Mouse (Mus musculus) neural tube, embryonic 13.5 days (tissue): Measurements from ENCODE around the gene Vkorc1l1. TPM values are rescaled to one million over a fixed set of nuclear protein-coding genes. Genes with fewer than 3 reads are reported as not detected.

Source experiments
- ATAC-seq: fragments of 200-750 bp; cut with Nextera tagmentation; 2 replicates; pipeline ENCODE4 v1.8.0; 2017; ENCODE audit warnings: low read depth, mild to moderate bottlenecking, moderate TSS enrichment, moderate library complexity
- H3K27ac ChIP-seq: fragments of 300-500 bp; sonication (generic); replicated peaks from 2 replicates; pipeline ENCODE4 v1.5.1; 2015; ENCODE audit warnings: moderate library complexity, mild to moderate bottlenecking, inconsistent platforms
- H3K27me3 ChIP-seq: fragments of 300-500 bp; sonication (generic); 2 replicates; pipeline ENCODE4 v1.6.1; 2015; ENCODE audit warnings: mild to moderate bottlenecking, inconsistent platforms
- H3K36me3 ChIP-seq: fragments of 300-500 bp; sonication (generic); 2 replicates; pipeline ENCODE4 v1.6.1; 2015; ENCODE audit warnings: mild to moderate bottlenecking, inconsistent platforms
- H3K4me1 ChIP-seq: fragments of 300-500 bp; sonication (generic); replicated peaks from 2 replicates; pipeline ENCODE4 v1.6.1; 2015; ENCODE audit warnings: inconsistent platforms
- H3K4me2 ChIP-seq: fragments of 300-500 bp; sonication (generic); 2 replicates; pipeline ENCODE4 v1.6.1; 2015; ENCODE audit warnings: inconsistent platforms, mild to moderate bottlenecking, moderate library complexity
- H3K4me3 ChIP-seq: fragments of 300-500 bp; sonication (generic); 2 replicates; pipeline ENCODE4 v1.5.1; 2015; ENCODE audit warnings: mild to moderate bottlenecking, inconsistent platforms
- H3K9ac ChIP-seq: fragments of 300-500 bp; sonication (generic); 2 replicates; pipeline ENCODE4 v1.6.1; 2015; ENCODE audit warnings: moderate library complexity, mild to moderate bottlenecking, inconsistent platforms
- H3K9me3 ChIP-seq: fragments of 300-500 bp; sonication (generic); 2 replicates; pipeline ENCODE4 v1.6.1; 2016; ENCODE audit warnings: inconsistent platforms
- WGBS: fragments of 180-500 bp; shearing (Covaris S2); methylation state at CpG from one replicate; pipeline ENCODE4 v1.1.7; 2015; 5-methylcytosine and 5-hydroxymethylcytosine counted together
- polyA plus RNA-seq: library from polyadenylated mRNA; unstranded; fragments of >200 nt; fragmentation: Nextera tagmentation; extraction: Ambion mirVana; gene quantifications from 2 replicates; pipeline ENCODE4 v1.2.1, GENCODE M21; 2015

Gene Vkorc1l1
- polyA plus RNA-seq, 1 experiment from 2014 or later = 29.8 TPM

DNA sequence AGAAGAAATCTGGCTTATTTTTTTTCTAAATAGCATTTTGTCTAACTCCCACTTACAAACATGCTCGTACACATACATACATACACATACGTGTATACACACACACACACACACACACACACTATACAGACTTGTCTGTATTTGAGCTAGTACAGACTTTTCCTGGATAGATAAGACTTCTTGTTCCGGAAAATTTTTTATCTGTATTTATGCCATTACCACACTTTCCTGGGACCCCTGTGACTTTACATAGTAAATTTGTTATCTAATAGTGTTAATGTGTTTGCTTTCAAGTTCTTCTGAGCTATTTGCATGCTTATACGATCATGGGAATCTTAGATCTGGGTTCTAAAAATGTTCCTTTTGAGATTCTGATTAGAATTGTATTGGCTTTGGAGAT lies 10.4 kb downstream of the Vkorc1l1 start:
- no peak for ATAC-seq
- Histone ChIP-seq H3K4me1 (no peaks in the 10 kb centered on the region), H3K4me2 (no peak overlapping the region), H3K9me3 (no peaks in the 10 kb centered on the region), H3K27ac (no peak overlapping the region), H3K27me3 (no peaks in the 10 kb centered on the region), H3K4me3 (no peak overlapping the region), H3K9ac (no peak overlapping the region), H3K36me3 (no peaks in the 10 kb centered on the region)
- 98% methylated on average over 4 of the region's 4 CpGs for WGBS

DNA sequence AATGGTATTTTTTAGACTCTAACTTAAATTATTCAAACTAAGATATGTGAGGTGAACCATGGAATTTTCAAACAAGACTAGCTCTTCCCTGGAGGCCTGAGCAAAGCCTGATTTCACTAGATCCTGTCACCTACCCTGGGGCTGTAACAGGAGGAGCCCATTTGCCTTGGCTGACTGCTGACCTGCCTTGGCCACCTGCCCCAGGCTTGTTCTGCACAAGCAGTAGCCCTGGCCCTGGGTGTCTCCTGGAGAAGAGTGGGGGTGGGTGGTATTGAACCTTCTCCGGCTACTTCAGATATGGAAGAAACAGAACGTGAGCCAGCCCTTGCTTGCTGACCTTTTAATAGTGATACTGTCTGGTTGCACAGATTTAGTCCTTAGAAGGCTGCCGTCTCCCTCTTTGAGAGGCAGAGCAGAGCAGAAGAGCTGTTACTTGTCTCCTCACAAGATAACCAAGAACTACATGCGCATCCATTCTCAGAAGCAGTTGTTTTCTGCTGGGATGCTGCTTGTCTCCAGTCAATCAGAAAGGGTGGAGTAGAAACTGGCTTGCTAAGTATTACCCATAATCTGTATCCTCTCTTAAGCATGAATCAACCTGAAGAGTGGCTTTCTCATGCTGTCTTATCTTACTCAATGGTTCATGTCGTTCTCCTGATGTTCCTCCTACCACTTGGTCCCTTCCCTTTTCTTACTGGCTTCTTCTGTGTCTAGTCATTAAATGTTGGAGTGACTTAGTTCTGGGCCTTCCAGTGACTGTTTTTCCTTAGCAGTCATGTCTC lies 12.9 kb downstream of the Vkorc1l1 start:
- no peak overlapping the region for H3K4me2 ChIP-seq
- H3K4me1 ChIP-seq = no peaks in the 10 kb centered on the region
- WGBS = 86% methylated on average over 5 of the region's 5 CpGs
- no peak overlapping the region for H3K4me3 ChIP-seq
- ATAC-seq = no peak
- H3K9ac ChIP-seq = no peak overlapping the region
- H3K36me3 ChIP-seq = no peaks in the 10 kb centered on the region
- H3K27ac ChIP-seq = no peak overlapping the region
- no peaks in the 10 kb centered on the region for H3K9me3 ChIP-seq
- no peaks in the 10 kb centered on the region for H3K27me3 ChIP-seq

DNA sequence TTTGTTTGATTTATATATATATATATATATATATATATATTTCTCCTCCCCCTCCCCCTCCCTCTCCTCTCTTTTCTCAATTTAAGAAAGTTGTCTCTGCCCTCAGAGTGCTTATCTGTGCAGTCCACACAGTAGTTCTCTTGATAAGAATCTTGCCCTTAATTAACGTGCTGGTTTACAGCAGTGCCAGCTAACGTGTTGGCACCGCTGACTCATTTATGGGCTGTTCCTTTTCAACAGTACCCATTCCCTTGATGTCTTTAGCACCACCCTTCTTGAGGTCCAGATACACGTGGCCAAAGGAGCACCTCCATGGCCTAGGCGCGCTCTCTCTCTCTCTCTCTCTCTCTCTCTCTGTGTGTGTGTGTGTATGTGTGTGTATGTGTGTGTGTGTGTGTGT lies 14.0 kb downstream of the Vkorc1l1 start:
- no peaks in the 10 kb centered on the region for H3K4me1 ChIP-seq
- no peak overlapping the region for H3K27ac ChIP-seq

DNA sequence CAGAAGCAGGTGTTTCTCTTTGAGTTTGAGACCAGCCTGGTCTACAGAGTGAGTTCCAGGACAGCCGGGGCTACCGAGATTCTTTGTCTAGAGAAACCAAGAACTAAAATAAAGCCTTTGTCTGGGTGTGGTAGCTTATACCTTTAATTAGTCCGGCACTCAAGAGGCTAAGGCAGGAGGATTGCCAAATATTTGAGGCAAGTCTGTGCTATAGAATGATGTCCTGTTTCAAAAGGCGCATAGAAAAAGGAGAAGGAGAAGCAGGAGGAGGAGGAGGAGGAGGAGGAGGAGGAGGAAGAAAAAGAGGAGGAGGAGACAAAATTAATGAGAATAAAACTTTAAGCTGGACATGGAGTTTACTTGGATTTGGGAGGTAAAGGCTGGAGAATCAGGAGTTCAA lies 21.5 kb downstream of the Vkorc1l1 start:
- 79% methylated on average over 4 of the region's 4 CpGs for WGBS

More for the DNA sequence above, 14.0 kb downstream of the Vkorc1l1 start:
- H3K4me2 ChIP-seq = no peak overlapping the region
- H3K36me3 ChIP-seq = no peaks in the 10 kb centered on the region
- H3K4me3 ChIP-seq = no peak overlapping the region
- no peaks in the 10 kb centered on the region for H3K27me3 ChIP-seq
- H3K9me3 ChIP-seq = no peaks in the 10 kb centered on the region
- no peak for ATAC-seq
- H3K9ac ChIP-seq = no peak overlapping the region
- WGBS = 91% methylated on average over 6 of the region's 6 CpGs

DNA sequence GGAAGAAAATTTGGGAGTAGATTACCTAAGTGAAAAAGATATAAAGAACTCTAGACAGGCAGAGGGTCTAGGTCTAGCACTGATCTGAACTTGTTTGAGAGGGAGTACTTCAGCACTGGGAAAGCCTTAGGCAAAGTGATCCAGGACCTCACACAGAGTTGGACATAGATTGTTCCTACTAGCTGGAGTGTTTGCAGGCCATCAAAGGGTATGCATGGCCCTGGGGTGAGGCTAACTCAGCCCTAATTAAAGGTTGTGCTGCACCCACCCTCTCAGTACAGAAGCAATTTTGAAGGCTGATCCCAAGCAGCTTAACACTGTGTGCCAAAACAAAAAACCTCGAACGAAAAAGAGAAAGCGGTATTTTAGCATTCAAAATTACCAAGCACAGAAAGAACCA lies 24.7 kb downstream of the Vkorc1l1 start:
- Histone ChIP-seq H3K27me3 (no peaks in the 10 kb centered on the region), H3K9me3 (no peaks in the 10 kb centered on the region), H3K4me3 (no peak overlapping the region), H3K36me3 (0 out of 2 replicates have a peak, but pooled peaks cover 1% of the 10 kb centered on the region), H3K4me1 (no peaks in the 10 kb centered on the region), H3K9ac (no peak overlapping the region), H3K27ac (no peak overlapping the region), H3K4me2 (no peak overlapping the region)
- WGBS = 93% methylated on average over 3 of the region's 3 CpGs
- ATAC-seq = no peak

More for the DNA sequence above, 21.5 kb downstream of the Vkorc1l1 start:
- H3K4me1 ChIP-seq = no peaks in the 10 kb centered on the region
- no peak overlapping the region for H3K4me2 ChIP-seq
- H3K27ac ChIP-seq = no peak overlapping the region
- H3K9ac ChIP-seq = no peak overlapping the region
- no peaks in the 10 kb centered on the region for H3K36me3 ChIP-seq
- no peaks in the 10 kb centered on the region for H3K9me3 ChIP-seq
- no peak for ATAC-seq
- no peak overlapping the region for H3K4me3 ChIP-seq
- H3K27me3 ChIP-seq = no peaks in the 10 kb centered on the region

DNA sequence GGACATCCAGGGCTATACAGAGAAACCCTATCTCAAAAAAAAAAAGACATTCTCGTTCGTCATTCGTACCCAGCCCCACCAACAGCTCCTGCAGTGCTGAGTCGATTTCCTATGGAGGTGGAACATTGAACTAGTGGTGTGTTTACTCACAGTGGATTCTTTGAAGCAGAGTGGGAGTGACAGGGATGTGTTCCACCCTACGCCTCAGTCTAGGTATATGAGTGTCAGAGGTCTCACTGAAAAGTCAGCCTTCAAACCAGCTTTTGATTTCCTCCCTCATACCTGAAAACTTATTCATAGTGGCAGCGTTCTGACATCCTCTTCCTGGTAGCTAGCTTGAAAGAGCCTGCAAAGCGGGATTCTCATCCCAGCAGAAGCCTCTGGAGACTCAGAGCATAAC lies 26.6 kb downstream of the Vkorc1l1 start:
- H3K9me3 ChIP-seq = no peaks in the 10 kb centered on the region

DNA sequence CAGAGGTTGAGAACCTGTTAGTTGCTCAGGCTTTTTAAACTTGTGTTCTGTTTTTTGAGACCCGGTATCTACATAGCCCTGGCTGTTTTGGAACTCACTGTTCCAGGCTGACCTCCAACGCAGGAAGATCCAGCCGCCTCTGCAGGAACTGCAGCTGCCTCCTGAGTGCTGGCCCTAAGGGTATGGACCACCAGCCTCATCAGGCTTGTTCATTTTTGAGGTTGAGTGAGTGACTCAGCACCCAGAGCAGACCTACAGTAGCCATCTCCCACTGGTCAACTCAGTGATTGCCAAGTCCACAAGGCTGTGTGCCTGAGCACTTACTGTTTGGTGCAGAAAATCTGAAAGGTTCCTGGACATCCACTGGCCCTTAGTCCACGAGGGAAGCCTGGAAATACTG lies 29.7 kb downstream of the Vkorc1l1 start:
- H3K9ac ChIP-seq = no peak overlapping the region
- no peaks in the 10 kb centered on the region for H3K4me1 ChIP-seq
- WGBS = 88% methylated on average over 4 of the region's 4 CpGs
- H3K27me3 ChIP-seq = no peaks in the 10 kb centered on the region
- no peaks in the 10 kb centered on the region for H3K9me3 ChIP-seq
- ATAC-seq = no peak
- no peak overlapping the region for H3K27ac ChIP-seq
- no peak overlapping the region for H3K4me3 ChIP-seq
- H3K4me2 ChIP-seq = no peak overlapping the region
- peaks cover 15% of the 10 kb centered on the region; the same call in 1 of the 2 replicates for H3K36me3 ChIP-seq

More for the DNA sequence above, 26.6 kb downstream of the Vkorc1l1 start:
- no peak overlapping the region for H3K4me2 ChIP-seq
- WGBS = 85% methylated on average over 7 of the region's 7 CpGs
- peaks cover 9% of the 10 kb centered on the region; the same call in 1 of the 2 replicates for H3K36me3 ChIP-seq
- H3K4me3 ChIP-seq = no peak overlapping the region
- no peak for ATAC-seq
- H3K9ac ChIP-seq = no peak overlapping the region
- H3K27me3 ChIP-seq = no peaks in the 10 kb centered on the region
- H3K4me1 ChIP-seq = no peaks in the 10 kb centered on the region
- H3K27ac ChIP-seq = no peak overlapping the region

DNA sequence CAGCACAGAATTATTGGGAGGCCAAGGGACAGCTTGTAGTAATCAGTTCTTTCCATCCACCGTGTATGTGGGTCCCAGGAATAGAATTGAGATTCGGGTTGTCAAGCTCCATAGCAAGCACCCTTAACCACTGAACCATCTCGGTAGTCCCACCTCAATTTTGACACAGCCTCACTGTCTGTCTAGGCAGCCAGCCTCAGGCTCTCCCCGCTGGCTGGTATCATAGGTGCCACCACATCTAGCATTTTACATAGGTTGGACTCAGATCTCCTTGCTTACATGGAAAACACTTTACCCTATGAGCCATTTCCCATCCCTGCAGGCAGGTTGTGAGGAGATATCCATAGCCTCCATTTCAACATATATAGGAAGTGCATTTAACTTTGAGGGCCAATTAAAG lies 32.6 kb downstream of the Vkorc1l1 start:
- 91% methylated on average over 4 of the region's 4 CpGs for WGBS
- 0 out of 2 replicates have a peak, but pooled peaks cover 1% of the 10 kb centered on the region for H3K4me1 ChIP-seq
- H3K27me3 ChIP-seq = no peaks in the 10 kb centered on the region
- H3K27ac ChIP-seq = no peak overlapping the region
- H3K9ac ChIP-seq = no peak overlapping the region
- no peak overlapping the region for H3K4me2 ChIP-seq
- H3K9me3 ChIP-seq = no peaks in the 10 kb centered on the region
- ATAC-seq = no peak
- H3K36me3 ChIP-seq = peaks cover 15% of the 10 kb centered on the region; the same call in 1 of the 2 replicates
- no peak overlapping the region for H3K4me3 ChIP-seq

DNA sequence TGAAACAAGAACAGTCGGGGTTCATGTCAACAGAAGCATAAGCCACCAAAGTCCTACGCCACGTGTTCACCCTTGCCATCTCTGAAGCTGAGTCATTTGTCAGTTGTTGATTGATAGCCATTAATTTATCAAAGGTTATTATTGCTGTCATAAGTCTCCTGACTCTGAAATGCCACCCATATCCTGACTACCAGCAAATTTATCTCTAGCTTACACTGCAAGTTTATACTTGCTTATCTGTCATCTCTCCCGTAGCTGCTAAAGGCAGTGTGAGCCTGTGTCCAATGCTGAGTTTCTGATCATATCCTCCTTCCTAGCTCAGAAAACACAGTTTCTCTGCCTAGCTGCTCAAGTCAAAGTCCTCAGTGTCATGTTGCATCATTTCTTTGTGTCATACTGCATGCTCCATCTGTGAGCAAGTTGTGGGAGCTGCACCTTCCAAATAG lies 33.1 kb downstream of the Vkorc1l1 start:
- WGBS = 88% methylated on average over 4 of the region's 4 CpGs
- no peak for ATAC-seq
- no peaks in the 10 kb centered on the region for H3K27me3 ChIP-seq
- peaks cover 15% of the 10 kb centered on the region; the same call in 1 of the 2 replicates for H3K36me3 ChIP-seq
- no peak overlapping the region for H3K4me3 ChIP-seq
- H3K9me3 ChIP-seq = no peaks in the 10 kb centered on the region
- peaks cover 6% of the 10 kb centered on the region; the same call in 1 of the 2 replicates for H3K4me1 ChIP-seq
- no peak overlapping the region for H3K9ac ChIP-seq
- no peak overlapping the region for H3K27ac ChIP-seq
- H3K4me2 ChIP-seq = no peak overlapping the region

DNA sequence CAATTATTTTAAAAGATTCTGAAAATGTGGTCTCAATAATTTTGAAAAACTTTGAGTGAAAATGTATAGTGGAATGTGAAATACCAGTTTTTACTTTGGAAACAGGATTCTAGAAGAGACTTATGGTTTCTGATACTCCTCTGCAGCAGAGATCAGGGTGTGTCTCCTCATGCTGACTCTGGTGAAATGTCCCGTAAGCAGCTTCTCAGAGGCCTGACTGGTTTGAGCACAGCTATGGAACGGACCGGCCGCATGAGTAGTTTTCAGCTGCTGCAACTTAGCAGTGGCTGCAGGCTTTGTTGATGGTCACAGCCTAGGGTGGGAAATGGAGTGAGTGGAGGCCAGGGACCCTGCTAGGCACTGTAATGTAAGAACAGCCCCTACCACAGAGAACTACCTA lies 36.0 kb downstream of the Vkorc1l1 start:
- peaks cover 8% of the 10 kb centered on the region; the same call in 1 of the 2 replicates for H3K4me1 ChIP-seq
- H3K4me3 ChIP-seq = no peak overlapping the region
- no peak overlapping the region for H3K4me2 ChIP-seq
- H3K27me3 ChIP-seq = no peaks in the 10 kb centered on the region
- WGBS = 82% methylated on average over 4 of the region's 4 CpGs
- no peaks in the 10 kb centered on the region for H3K9me3 ChIP-seq
- no peak overlapping the region for H3K9ac ChIP-seq
- ATAC-seq = no peak
- peaks cover 6% of the 10 kb centered on the region; the same call in 1 of the 2 replicates for H3K36me3 ChIP-seq
- H3K27ac ChIP-seq = no peak overlapping the region

DNA sequence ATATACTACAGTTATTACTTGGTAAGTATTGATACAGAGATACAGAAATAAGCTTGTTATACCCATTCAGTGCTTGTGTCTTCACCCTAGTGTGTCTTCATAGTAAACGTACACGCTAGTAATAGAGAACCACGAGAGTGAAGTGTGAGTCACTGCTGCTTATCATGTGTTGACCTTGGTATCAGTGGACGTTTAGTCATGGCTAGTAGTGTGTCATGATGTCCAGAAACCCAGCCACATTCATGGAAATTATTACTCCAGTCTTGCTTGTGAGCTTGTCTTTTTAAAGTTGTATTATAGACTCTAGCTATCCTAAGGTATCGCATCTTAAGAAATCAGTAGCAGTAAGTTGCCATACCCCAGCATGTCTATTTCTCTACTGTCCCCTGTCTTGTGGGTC lies 36.8 kb downstream of the Vkorc1l1 start:
- WGBS = 91% methylated on average over 5 of the region's 5 CpGs
- no peak for ATAC-seq
- H3K4me1 ChIP-seq = peaks cover 8% of the 10 kb centered on the region; the same call in 1 of the 2 replicates
- H3K27me3 ChIP-seq = no peaks in the 10 kb centered on the region
- no peak overlapping the region for H3K27ac ChIP-seq
- no peaks in the 10 kb centered on the region for H3K9me3 ChIP-seq
- peaks cover 14% of the 10 kb centered on the region; the same call in 1 of the 2 replicates for H3K36me3 ChIP-seq
- no peak overlapping the region for H3K9ac ChIP-seq
- no peak overlapping the region for H3K4me3 ChIP-seq
- no peak overlapping the region for H3K4me2 ChIP-seq

DNA sequence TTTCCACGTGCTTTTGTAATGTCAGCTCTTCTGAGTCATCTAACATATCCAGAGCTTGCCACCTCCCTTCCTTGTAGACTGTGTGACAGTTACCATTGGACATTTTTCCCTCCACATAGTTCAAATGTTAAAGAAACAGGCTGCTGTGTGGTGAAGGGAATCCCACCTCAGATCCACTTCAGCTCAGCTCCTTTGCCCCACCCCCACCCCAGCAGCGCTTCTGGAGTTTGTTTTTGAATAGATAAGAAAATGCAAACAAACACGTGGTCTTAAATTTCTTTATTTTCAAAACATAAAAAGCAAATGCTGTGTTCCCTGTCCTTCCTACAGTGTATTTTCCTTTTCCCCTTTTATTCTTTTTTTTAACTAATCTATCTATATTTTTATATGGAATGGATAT lies 38.4 kb downstream of the Vkorc1l1 start:
- no peaks in the 10 kb centered on the region for H3K27me3 ChIP-seq
- ATAC-seq = no peak
- WGBS = 84% methylated on average over 3 of the region's 3 CpGs

More for the DNA sequence above, 38.4 kb downstream of the Vkorc1l1 start:
- Histone ChIP-seq H3K36me3 (peaks cover 22% of the 10 kb centered on the region; the same call in 1 of the 2 replicates), H3K4me2 (no peak overlapping the region), H3K4me1 (peaks cover 8% of the 10 kb centered on the region; the same call in 1 of the 2 replicates), H3K9ac (no peak overlapping the region), H3K9me3 (no peaks in the 10 kb centered on the region), H3K4me3 (no peak overlapping the region), H3K27ac (no peak overlapping the region)
